Mouse (Mus musculus): ENCODE measurements around the gene Hpca. TPM values are rescaled to one million over a fixed set of nuclear protein-coding genes. Genes with fewer than 3 reads are reported as not detected.

Hpca gene
- polyA plus RNA-seq, 1 experiment from 2014 or later, result 0.31 TPM

GRCm38 (mm10) chr4:129120520-129121445 is 1.1 kb downstream of the Hpca start:
- peak overlapping the region; percentile 39 for H3K4me3 ChIP-seq (replicated peaks)
- H3K36me3 ChIP-seq (replicated peaks), result no peaks in the 10 kb centered on the region
- H3K9me3 ChIP-seq (replicated peaks), result no peaks in the 10 kb centered on the region
- H3K27me3 ChIP-seq, result peaks cover 88% of the 10 kb centered on the region
- 3% methylated on average over 59 of the region's 59 CpGs for WGBS (ENCODE audit: insufficient replicate concordance)
- H3K4me1 ChIP-seq (replicated peaks), result peaks cover 18% of the 10 kb centered on the region
- H3K4me2 ChIP-seq, result peak overlapping the region; percentile 63
- no peak overlapping the region for H3K27ac ChIP-seq (replicated peaks)
- no peak for ATAC-seq (ENCODE audit: insufficient read depth)
- H3K9ac ChIP-seq, result no peak overlapping the region

- no peak overlapping the region for H3K27ac ChIP-seq (replicated peaks)
- no peaks in the 10 kb centered on the region for H3K9me3 ChIP-seq (replicated peaks)
- H3K36me3 ChIP-seq (replicated peaks), result no peaks in the 10 kb centered on the region
- no peak overlapping the region for H3K9ac ChIP-seq
- H3K4me3 ChIP-seq (replicated peaks), result no peak overlapping the region
- H3K27me3 ChIP-seq, result peaks cover 88% of the 10 kb centered on the region
- H3K4me1 ChIP-seq (replicated peaks), result peaks cover 9% of the 10 kb centered on the region
- 64% methylated on average over 10 of the region's 10 CpGs for WGBS (ENCODE audit: insufficient replicate concordance)
- H3K4me2 ChIP-seq, result no peak overlapping the region
- ATAC-seq (ENCODE audit: insufficient read depth), result no peak
Observed at GRCm38 (mm10) chr4:129119708-129120107, 2.1 kb downstream of the Hpca start.

GRCm38 (mm10) chr4:129117720-129118510 is 3.9 kb downstream of the Hpca start:
- H3K27me3 ChIP-seq, result peaks cover 84% of the 10 kb centered on the region

GRCm38 (mm10) chr4:129116703-129117102 is 5.1 kb downstream of the Hpca start:
- Histone ChIP-seq H3K9me3 (replicated peaks) (no peaks in the 10 kb centered on the region), H3K36me3 (replicated peaks) (no peaks in the 10 kb centered on the region), H3K4me2 (no peak overlapping the region), H3K27ac (replicated peaks) (no peak overlapping the region), H3K27me3 (peaks cover 76% of the 10 kb centered on the region), H3K4me3 (replicated peaks) (no peak overlapping the region), H3K9ac (no peak overlapping the region), H3K4me1 (replicated peaks) (peaks cover 9% of the 10 kb centered on the region)
- ATAC-seq (ENCODE audit: insufficient read depth), result no peak
- 72% methylated on average over 8 of the region's 8 CpGs for WGBS (ENCODE audit: insufficient replicate concordance)

More at GRCm38 (mm10) chr4:129117720-129118510, 3.9 kb downstream of the Hpca start:
- Histone ChIP-seq H3K4me3 (replicated peaks) (no peak overlapping the region), H3K9ac (no peak overlapping the region), H3K9me3 (replicated peaks) (no peaks in the 10 kb centered on the region), H3K36me3 (replicated peaks) (no peaks in the 10 kb centered on the region), H3K4me2 (no peak overlapping the region), H3K4me1 (replicated peaks) (peaks cover 9% of the 10 kb centered on the region), H3K27ac (replicated peaks) (no peak overlapping the region)
- WGBS (ENCODE audit: insufficient replicate concordance), result 75% methylated on average over 14 of the region's 14 CpGs
- ATAC-seq (ENCODE audit: insufficient read depth), result no peak

GRCm38 (mm10) chr4:129113083-129113988 is 8.5 kb downstream of the Hpca start:
- peak; percentile 54; the same call in 1 of the 2 replicates for ATAC-seq (ENCODE audit: insufficient read depth)
- 28% methylated on average over 28 of the region's 28 CpGs for WGBS (ENCODE audit: insufficient replicate concordance)
- H3K27me3 ChIP-seq, result peaks cover 51% of the 10 kb centered on the region
- H3K9me3 ChIP-seq (replicated peaks), result no peaks in the 10 kb centered on the region
- no peak overlapping the region for H3K4me2 ChIP-seq
- H3K4me1 ChIP-seq (replicated peaks), result no peaks in the 10 kb centered on the region; the same call in 1 of the 2 replicates
- no peaks in the 10 kb centered on the region for H3K36me3 ChIP-seq (replicated peaks)
- H3K9ac ChIP-seq, result no peak overlapping the region
- H3K27ac ChIP-seq (replicated peaks), result no peak overlapping the region
- H3K4me3 ChIP-seq (replicated peaks), result no peak overlapping the region

GRCm38 (mm10) chr4:129112231-129112630 is 9.6 kb downstream of the Hpca start:
- no peak overlapping the region for H3K4me2 ChIP-seq
- H3K9ac ChIP-seq, result no peak overlapping the region
- H3K4me1 ChIP-seq (replicated peaks), result no peaks in the 10 kb centered on the region; the same call in 1 of the 2 replicates
- H3K27me3 ChIP-seq, result peaks cover 52% of the 10 kb centered on the region
- no peak overlapping the region for H3K4me3 ChIP-seq (replicated peaks)
- no peaks in the 10 kb centered on the region for H3K36me3 ChIP-seq (replicated peaks)
- H3K27ac ChIP-seq (replicated peaks), result no peak overlapping the region
- ATAC-seq (ENCODE audit: insufficient read depth), result no peak
- H3K9me3 ChIP-seq (replicated peaks), result no peaks in the 10 kb centered on the region
- 64% methylated on average over 13 of the region's 13 CpGs for WGBS (ENCODE audit: insufficient replicate concordance)

GRCm38 (mm10) chr4:129111350-129111749 is 10.5 kb downstream of the Hpca start:
- H3K9ac ChIP-seq, result no peak overlapping the region
- ATAC-seq (ENCODE audit: insufficient read depth), result no peak
- H3K36me3 ChIP-seq (replicated peaks), result no peaks in the 10 kb centered on the region
- no peaks in the 10 kb centered on the region; the same call in 1 of the 2 replicates for H3K4me1 ChIP-seq (replicated peaks)
- no peak overlapping the region for H3K4me2 ChIP-seq
- H3K4me3 ChIP-seq (replicated peaks), result no peak overlapping the region
- H3K27ac ChIP-seq (replicated peaks), result no peak overlapping the region
- no peaks in the 10 kb centered on the region for H3K9me3 ChIP-seq (replicated peaks)
- 42% methylated on average over 11 of the region's 11 CpGs for WGBS (ENCODE audit: insufficient replicate concordance)
- peaks cover 60% of the 10 kb centered on the region for H3K27me3 ChIP-seq

- ATAC-seq (ENCODE audit: insufficient read depth), result no peak
- H3K4me1 ChIP-seq (replicated peaks), result no peaks in the 10 kb centered on the region; the same call in 1 of the 2 replicates
- no peaks in the 10 kb centered on the region for H3K36me3 ChIP-seq (replicated peaks)
- no peak overlapping the region for H3K4me2 ChIP-seq
- WGBS (ENCODE audit: insufficient replicate concordance), result 75% methylated on average over 6 of the region's 6 CpGs
- no peak overlapping the region for H3K9ac ChIP-seq
- no peak overlapping the region for H3K4me3 ChIP-seq (replicated peaks)
- no peaks in the 10 kb centered on the region for H3K9me3 ChIP-seq (replicated peaks)
- H3K27me3 ChIP-seq, result peaks cover 62% of the 10 kb centered on the region
- H3K27ac ChIP-seq (replicated peaks), result no peak overlapping the region
Observed at GRCm38 (mm10) chr4:129110804-129111203, 11.0 kb downstream of the Hpca start.

- Histone ChIP-seq H3K36me3 (replicated peaks) (no peaks in the 10 kb centered on the region), H3K27ac (replicated peaks) (no peak overlapping the region), H3K9ac (no peak overlapping the region), H3K4me3 (replicated peaks) (no peak overlapping the region), H3K4me2 (no peak overlapping the region), H3K9me3 (replicated peaks) (no peaks in the 10 kb centered on the region), H3K27me3 (peaks cover 65% of the 10 kb centered on the region), H3K4me1 (replicated peaks) (peaks cover 6% of the 10 kb centered on the region)
- ATAC-seq (ENCODE audit: insufficient read depth), result no peak
- 79% methylated on average over 7 of the region's 7 CpGs for WGBS (ENCODE audit: insufficient replicate concordance)
Observed at GRCm38 (mm10) chr4:129108624-129109023, 13.2 kb downstream of the Hpca start.

- ATAC-seq (ENCODE audit: insufficient read depth), result no peak
- H3K9ac ChIP-seq, result no peak overlapping the region
- H3K4me2 ChIP-seq, result no peak overlapping the region
- peaks cover 65% of the 10 kb centered on the region for H3K27me3 ChIP-seq
- H3K36me3 ChIP-seq (replicated peaks), result no peaks in the 10 kb centered on the region
- H3K4me1 ChIP-seq (replicated peaks), result peaks cover 6% of the 10 kb centered on the region
- no peaks in the 10 kb centered on the region for H3K9me3 ChIP-seq (replicated peaks)
- WGBS (ENCODE audit: insufficient replicate concordance), result 48% methylated on average over 10 of the region's 10 CpGs
- H3K27ac ChIP-seq (replicated peaks), result no peak overlapping the region
- H3K4me3 ChIP-seq (replicated peaks), result no peak overlapping the region
Observed at GRCm38 (mm10) chr4:129107348-129107899, 14.4 kb downstream of the Hpca start.

Measured in liver, embryonic 15.5 days (tissue).